Mouse (Mus musculus) limb, embryonic 10.5 days (tissue): ENCODE measurements around the gene Usp1. TPM values are rescaled to one million over a fixed set of nuclear protein-coding genes. Genes with fewer than 3 reads are reported as not detected.

Source experiments
- DNase-seq: peaks from one replicate; pipeline ENCODE4 v3.0.0-alpha.2; 2017; ENCODE audit warnings: low spot score
- H3K27ac ChIP-seq: fragments of 300-500 bp; sonication (generic); 2 replicates; pipeline ENCODE4 v1.5.1; 2016; ENCODE audit warnings: mild to moderate bottlenecking
- H3K27me3 ChIP-seq: fragments of 300-500 bp; sonication (generic); 2 replicates; pipeline ENCODE4 v1.6.1; 2016; ENCODE audit warnings: low read depth, mild to moderate bottlenecking; ENCODE audit not compliant: poor library complexity, severe bottlenecking
- H3K36me3 ChIP-seq: fragments of 300-500 bp; sonication (generic); 2 replicates; pipeline ENCODE4 v1.6.1; 2016; ENCODE audit warnings: mild to moderate bottlenecking, moderate library complexity
- H3K4me1 ChIP-seq: fragments of 300-500 bp; sonication (generic); 2 replicates; pipeline ENCODE4 v1.6.1; 2016
- H3K4me3 ChIP-seq: fragments of 300-500 bp; sonication (generic); 2 replicates; pipeline ENCODE4 v1.5.1; 2016; ENCODE audit warnings: mild to moderate bottlenecking, moderate library complexity
- H3K9me3 ChIP-seq: fragments of 300-500 bp; sonication (generic); replicated peaks from 2 replicates; pipeline ENCODE4 v1.6.1; 2016; ENCODE audit warnings: mild to moderate bottlenecking
- WGBS: fragments of 180-500 bp; shearing (Covaris S2); methylation state at CpG from one replicate; pipeline ENCODE4 v1.1.7; 2016; 5-methylcytosine and 5-hydroxymethylcytosine counted together
- polyA plus RNA-seq: library from polyadenylated mRNA; unstranded; fragments of >200 nt; fragmentation: Nextera tagmentation; extraction: Ambion mirVana; gene quantifications from 2 replicates; pipeline ENCODE4 v1.2.1, GENCODE M21; 2016

Gene Usp1
- 97.4 and 118 TPM in 2 replicates for polyA plus RNA-seq

- under 1% methylated on average over 67 of the region's 67 CpGs for WGBS
- Histone ChIP-seq H3K9me3 (no peaks in the 10 kb centered on the region), H3K4me1 (peaks cover 20% of the 10 kb centered on the region), H3K27me3 (no peaks in the 10 kb centered on the region), H3K36me3 (peaks cover 15% of the 10 kb centered on the region), H3K27ac (peak within 1 kb of the TSS; percentile 99), H3K4me3 (peak within 1 kb of the TSS; percentile 79)
- peak; percentile 88 for DNase-seq
Observed at GRCm38 (mm10) chr4:98923568-98924070, at the start of gene Usp1. TSS of gene Usp1 (plus strand) at chr4:98923810.

- 68% methylated on average over 3 of the region's 3 CpGs for WGBS
- Histone ChIP-seq H3K4me1 (no peaks in the 10 kb centered on the region), H3K27me3 (no peaks in the 10 kb centered on the region), H3K9me3 (no peaks in the 10 kb centered on the region), H3K4me3 (no peak overlapping the region), H3K27ac (no peak overlapping the region), H3K36me3 (no peaks in the 10 kb centered on the region)
- no peak for DNase-seq
Observed at GRCm38 (mm10) chr4:98882706-98883105, 40.9 kb upstream of the Usp1 start.

GRCm38 (mm10) chr4:98886377-98886776 is 37.2 kb upstream of the Usp1 start:
- no peaks in the 10 kb centered on the region for H3K36me3 ChIP-seq
- WGBS, result 89% methylated on average over 4 of the region's 4 CpGs
- H3K4me3 ChIP-seq, result no peak overlapping the region
- no peaks in the 10 kb centered on the region for H3K27me3 ChIP-seq
- DNase-seq, result no peak
- no peak overlapping the region for H3K27ac ChIP-seq
- no peaks in the 10 kb centered on the region for H3K4me1 ChIP-seq
- H3K9me3 ChIP-seq, result no peaks in the 10 kb centered on the region

GRCm38 (mm10) chr4:98887148-98887547 is 36.5 kb upstream of the Usp1 start:
- Histone ChIP-seq H3K4me3 (no peak overlapping the region), H3K27me3 (no peaks in the 10 kb centered on the region), H3K36me3 (no peaks in the 10 kb centered on the region), H3K4me1 (no peaks in the 10 kb centered on the region), H3K27ac (no peak overlapping the region), H3K9me3 (no peaks in the 10 kb centered on the region)
- peak; percentile 59 for DNase-seq
- 27% methylated on average over 10 of the region's 10 CpGs for WGBS

GRCm38 (mm10) chr4:98910246-98910645 is 13.4 kb upstream of the Usp1 start:
- Histone ChIP-seq H3K9me3 (no peaks in the 10 kb centered on the region), H3K27ac (no peak overlapping the region), H3K4me3 (no peak overlapping the region), H3K36me3 (no peaks in the 10 kb centered on the region), H3K27me3 (no peaks in the 10 kb centered on the region), H3K4me1 (no peaks in the 10 kb centered on the region)
- no peak for DNase-seq
- WGBS, result 87% methylated on average over 5 of the region's 5 CpGs

GRCm38 (mm10) chr4:98917724-98918123 is 5.9 kb upstream of the Usp1 start:
- no peak overlapping the region for H3K27ac ChIP-seq
- H3K4me1 ChIP-seq, result peaks cover 10% of the 10 kb centered on the region
- no peak overlapping the region for H3K4me3 ChIP-seq
- no peak for DNase-seq
- no peaks in the 10 kb centered on the region for H3K9me3 ChIP-seq
- H3K36me3 ChIP-seq, result no peaks in the 10 kb centered on the region
- H3K27me3 ChIP-seq, result no peaks in the 10 kb centered on the region
- WGBS, result 64% methylated on average over 2 of the region's 2 CpGs

GRCm38 (mm10) chr4:98918204-98918603 is 5.4 kb upstream of the Usp1 start:
- H3K27me3 ChIP-seq, result no peaks in the 10 kb centered on the region
- DNase-seq, result no peak
- no peak overlapping the region for H3K27ac ChIP-seq
- no peak overlapping the region for H3K4me3 ChIP-seq
- 93% methylated on average over 1 of the region's 1 CpGs for WGBS
- H3K9me3 ChIP-seq, result no peaks in the 10 kb centered on the region
- H3K4me1 ChIP-seq, result peaks cover 10% of the 10 kb centered on the region
- H3K36me3 ChIP-seq, result no peaks in the 10 kb centered on the region

- Histone ChIP-seq H3K36me3 (no peaks in the 10 kb centered on the region), H3K27ac (no peak overlapping the region), H3K4me3 (no peak overlapping the region), H3K4me1 (peaks cover 23% of the 10 kb centered on the region), H3K27me3 (no peaks in the 10 kb centered on the region), H3K9me3 (no peaks in the 10 kb centered on the region)
- no peak for DNase-seq
- WGBS, result 89% methylated on average over 4 of the region's 4 CpGs
Observed at GRCm38 (mm10) chr4:98920896-98921295, 2.7 kb upstream of the Usp1 start.

GRCm38 (mm10) chr4:98922061-98922642 is 1.5 kb upstream of the Usp1 start:
- Histone ChIP-seq H3K4me3 (peak overlapping the region; percentile 79), H3K9me3 (no peaks in the 10 kb centered on the region), H3K27ac (peak overlapping the region; percentile 99), H3K36me3 (peaks cover 4% of the 10 kb centered on the region), H3K4me1 (peaks cover 24% of the 10 kb centered on the region), H3K27me3 (no peaks in the 10 kb centered on the region)
- 21% methylated on average over 18 of the region's 18 CpGs for WGBS
- no peak for DNase-seq

GRCm38 (mm10) chr4:98922643-98923567 is 705 bp upstream of the Usp1 start:
- WGBS, result under 1% methylated on average over 53 of the region's 53 CpGs
- Histone ChIP-seq H3K4me3 (peak overlapping the region; percentile 79), H3K9me3 (no peaks in the 10 kb centered on the region), H3K27ac (peak overlapping the region; percentile 99), H3K4me1 (peaks cover 20% of the 10 kb centered on the region), H3K27me3 (no peaks in the 10 kb centered on the region), H3K36me3 (peaks cover 7% of the 10 kb centered on the region)
- peak; percentile 94 for DNase-seq

GRCm38 (mm10) chr4:98924071-98924905 is 678 bp downstream of the Usp1 start:
- WGBS, result under 1% methylated on average over 66 of the region's 66 CpGs
- peaks cover 21% of the 10 kb centered on the region for H3K36me3 ChIP-seq
- H3K4me1 ChIP-seq, result peaks cover 20% of the 10 kb centered on the region
- H3K4me3 ChIP-seq, result peak overlapping the region; percentile 79
- H3K27ac ChIP-seq, result peak overlapping the region; percentile 99
- H3K9me3 ChIP-seq, result no peaks in the 10 kb centered on the region
- no peaks in the 10 kb centered on the region for H3K27me3 ChIP-seq
- peak; percentile 49 for DNase-seq

- DNase-seq, result no peak
- peak overlapping the region; percentile 99 for H3K27ac ChIP-seq
- no peaks in the 10 kb centered on the region for H3K27me3 ChIP-seq
- peaks cover 20% of the 10 kb centered on the region for H3K4me1 ChIP-seq
- H3K36me3 ChIP-seq, result peaks cover 25% of the 10 kb centered on the region
- H3K4me3 ChIP-seq, result peak overlapping the region; percentile 79
- 0% methylated on average over 2 of the region's 2 CpGs for whole genome bisulfite sequencing
- H3K9me3 ChIP-seq, result no peaks in the 10 kb centered on the region
Observed at GRCm38 (mm10) chr4:98924906-98925178, 1.2 kb downstream of the Usp1 start.
